Mouse (Mus musculus) regulatory T cell (primary cell): Measurements from ENCODE around the gene Tepp.

ENCODE experiments used
- in situ Hi-C: fragments of 300-600 bp; cut with MboI, MseI; formaldehyde crosslinking; loops from one replicate; pipeline ENCODE4 v1.15.1; 2025; ENCODE audit warnings: high pct_unique_total_duplicates

The Tepp gene

GRCm38 (mm10) chr8:95362272-95362671 lies 51.9 kb downstream of the Tepp start:
- in situ Hi-C loops, result no loop called here

- in situ Hi-C loops, result no loop called here
These were observed 53.5 kb downstream of the Tepp start for GRCm38 (mm10) chr8:95363849-95364248.

- in situ Hi-C loops, result no loop called here
These were observed 59.4 kb downstream of the Tepp start for GRCm38 (mm10) chr8:95369581-95370326.

GRCm38 (mm10) chr8:95373389-95374002 lies 63.1 kb downstream of the Tepp start:
- in situ Hi-C loops, result no loop called here

GRCm38 (mm10) chr8:95374429-95374828 lies 64.1 kb downstream of the Tepp start:
- in situ Hi-C loops, result no loop called here

- in situ Hi-C loops, result no loop called here
These were observed 65.1 kb downstream of the Tepp start for GRCm38 (mm10) chr8:95375374-95375930.
